Mouse (Mus musculus): ENCODE measurements around the gene Fam71e1. TPM values are rescaled to one million over a fixed set of nuclear protein-coding genes. Genes with fewer than 3 reads are reported as not detected.

The Fam71e1 gene
- polyA plus RNA-seq, 1 experiment from 2014 or later, result 28.9 TPM

GRCm38 (mm10) chr7:44531207-44531606 is 34.8 kb downstream of the Fam71e1 start:
- no peaks in the 10 kb centered on the region for H3K27me3 ChIP-seq (replicated peaks; ENCODE audit: control insufficient read depth, insufficient read depth, low read length)
- no peak overlapping the region for H3K4me3 ChIP-seq (replicated peaks; ENCODE audit: low read length)
- no peaks in the 10 kb centered on the region for H3K9me3 ChIP-seq (ENCODE audit: control insufficient read depth, low read length)
- 51% methylated on average over 5 of the region's 5 CpGs for WGBS
- no peak for ATAC-seq
- no peaks in the 10 kb centered on the region for H3K36me3 ChIP-seq (ENCODE audit: control insufficient read depth, insufficient read depth)
- H3K4me2 ChIP-seq (ENCODE audit: low read length), result no peak overlapping the region
- H3K9ac ChIP-seq (replicated peaks; ENCODE audit: low read depth, low read length), result no peak overlapping the region
- no peak overlapping the region for H3K27ac ChIP-seq (ENCODE audit: low read length)
- H3K4me1 ChIP-seq (replicated peaks; ENCODE audit: control insufficient read depth, insufficient read depth, low read length), result peaks cover 7% of the 10 kb centered on the region

- Histone ChIP-seq H3K9me3 (ENCODE audit: control insufficient read depth, low read length) (no peaks in the 10 kb centered on the region), H3K36me3 (ENCODE audit: control insufficient read depth, insufficient read depth) (no peaks in the 10 kb centered on the region), H3K9ac (replicated peaks; ENCODE audit: low read depth, low read length) (no peak within 1 kb of the TSS), H3K27ac (ENCODE audit: low read length) (no peak within 1 kb of the TSS), H3K27me3 (replicated peaks; ENCODE audit: control insufficient read depth, insufficient read depth, low read length) (no peaks in the 10 kb centered on the region), H3K4me3 (replicated peaks; ENCODE audit: low read length) (no peak within 1 kb of the TSS), H3K4me2 (ENCODE audit: low read length) (no peak within 1 kb of the TSS), H3K4me1 (replicated peaks; ENCODE audit: control insufficient read depth, insufficient read depth, low read length) (peaks cover 7% of the 10 kb centered on the region)
- WGBS, result 81% methylated on average over 4 of the region's 4 CpGs
- no peak for ATAC-seq
These were observed 35.8 kb downstream of the Fam71e1 start, which contains the start of gene Spib for GRCm38 (mm10) chr7:44531946-44532732. Gene Spib, minus strand, starts transcription at chr7:44532071.

GRCm38 (mm10) chr7:44532918-44533745 is 36.8 kb downstream of the Fam71e1 start:
- H3K9me3 ChIP-seq (ENCODE audit: control insufficient read depth, low read length), result no peaks in the 10 kb centered on the region
- ATAC-seq, result no peak
- H3K4me3 ChIP-seq (replicated peaks; ENCODE audit: low read length), result no peak overlapping the region
- no peaks in the 10 kb centered on the region for H3K36me3 ChIP-seq (ENCODE audit: control insufficient read depth, insufficient read depth)
- H3K4me2 ChIP-seq (ENCODE audit: low read length), result no peak overlapping the region
- H3K4me1 ChIP-seq (replicated peaks; ENCODE audit: control insufficient read depth, insufficient read depth, low read length), result peaks cover 2% of the 10 kb centered on the region
- H3K27me3 ChIP-seq (replicated peaks; ENCODE audit: control insufficient read depth, insufficient read depth, low read length), result no peaks in the 10 kb centered on the region
- H3K9ac ChIP-seq (replicated peaks; ENCODE audit: low read depth, low read length), result no peak overlapping the region
- WGBS, result 88% methylated on average over 29 of the region's 29 CpGs
- no peak overlapping the region for H3K27ac ChIP-seq (ENCODE audit: low read length)

GRCm38 (mm10) chr7:44533746-44534045 is 37.3 kb downstream of the Fam71e1 start:
- Histone ChIP-seq H3K9ac (replicated peaks; ENCODE audit: low read depth, low read length) (no peak overlapping the region), H3K9me3 (ENCODE audit: control insufficient read depth, low read length) (no peaks in the 10 kb centered on the region), H3K4me2 (ENCODE audit: low read length) (no peak overlapping the region), H3K27me3 (replicated peaks; ENCODE audit: control insufficient read depth, insufficient read depth, low read length) (no peaks in the 10 kb centered on the region), H3K36me3 (ENCODE audit: control insufficient read depth, insufficient read depth) (no peaks in the 10 kb centered on the region), H3K27ac (ENCODE audit: low read length) (no peak overlapping the region), H3K4me1 (replicated peaks; ENCODE audit: control insufficient read depth, insufficient read depth, low read length) (no peaks in the 10 kb centered on the region), H3K4me3 (replicated peaks; ENCODE audit: low read length) (no peak overlapping the region)
- no peak for ATAC-seq
- 62% methylated on average over 12 of the region's 12 CpGs for WGBS

GRCm38 (mm10) chr7:44534242-44534641 is 37.9 kb downstream of the Fam71e1 start:
- H3K4me2 ChIP-seq (ENCODE audit: low read length), result no peak overlapping the region
- no peaks in the 10 kb centered on the region for H3K9me3 ChIP-seq (ENCODE audit: control insufficient read depth, low read length)
- no peak overlapping the region for H3K4me3 ChIP-seq (replicated peaks; ENCODE audit: low read length)
- H3K27me3 ChIP-seq (replicated peaks; ENCODE audit: control insufficient read depth, insufficient read depth, low read length), result no peaks in the 10 kb centered on the region
- no peaks in the 10 kb centered on the region for H3K4me1 ChIP-seq (replicated peaks; ENCODE audit: control insufficient read depth, insufficient read depth, low read length)
- no peaks in the 10 kb centered on the region for H3K36me3 ChIP-seq (ENCODE audit: control insufficient read depth, insufficient read depth)
- no peak overlapping the region for H3K9ac ChIP-seq (replicated peaks; ENCODE audit: low read depth, low read length)
- no peak overlapping the region for H3K27ac ChIP-seq (ENCODE audit: low read length)
- 93% methylated on average over 13 of the region's 13 CpGs for WGBS
- no peak for ATAC-seq

- Histone ChIP-seq H3K4me1 (replicated peaks; ENCODE audit: control insufficient read depth, insufficient read depth, low read length) (no peaks in the 10 kb centered on the region), H3K9ac (replicated peaks; ENCODE audit: low read depth, low read length) (no peak overlapping the region), H3K4me3 (replicated peaks; ENCODE audit: low read length) (no peak overlapping the region), H3K36me3 (ENCODE audit: control insufficient read depth, insufficient read depth) (no peaks in the 10 kb centered on the region), H3K9me3 (ENCODE audit: control insufficient read depth, low read length) (no peaks in the 10 kb centered on the region), H3K27ac (ENCODE audit: low read length) (no peak overlapping the region), H3K4me2 (ENCODE audit: low read length) (no peak overlapping the region), H3K27me3 (replicated peaks; ENCODE audit: control insufficient read depth, insufficient read depth, low read length) (no peaks in the 10 kb centered on the region)
- ATAC-seq, result no peak
- 88% methylated on average over 19 of the region's 19 CpGs for WGBS
These were observed 38.5 kb downstream of the Fam71e1 start for GRCm38 (mm10) chr7:44534656-44535441.

GRCm38 (mm10) chr7:44535657-44536589 is 39.5 kb downstream of the Fam71e1 start:
- ATAC-seq, result no peak
- no peaks in the 10 kb centered on the region for H3K36me3 ChIP-seq (ENCODE audit: control insufficient read depth, insufficient read depth)
- H3K27ac ChIP-seq (ENCODE audit: low read length), result no peak overlapping the region
- no peaks in the 10 kb centered on the region for H3K9me3 ChIP-seq (ENCODE audit: control insufficient read depth, low read length)
- no peak overlapping the region for H3K4me3 ChIP-seq (replicated peaks; ENCODE audit: low read length)
- 93% methylated on average over 27 of the region's 27 CpGs for WGBS
- no peaks in the 10 kb centered on the region for H3K4me1 ChIP-seq (replicated peaks; ENCODE audit: control insufficient read depth, insufficient read depth, low read length)
- no peaks in the 10 kb centered on the region for H3K27me3 ChIP-seq (replicated peaks; ENCODE audit: control insufficient read depth, insufficient read depth, low read length)
- no peak overlapping the region for H3K9ac ChIP-seq (replicated peaks; ENCODE audit: low read depth, low read length)
- no peak overlapping the region for H3K4me2 ChIP-seq (ENCODE audit: low read length)

- no peak overlapping the region for H3K4me2 ChIP-seq (ENCODE audit: low read length)
- no peaks in the 10 kb centered on the region for H3K9me3 ChIP-seq (ENCODE audit: control insufficient read depth, low read length)
- H3K4me3 ChIP-seq (replicated peaks; ENCODE audit: low read length), result no peak overlapping the region
- WGBS, result 74% methylated on average over 6 of the region's 6 CpGs
- no peak overlapping the region for H3K9ac ChIP-seq (replicated peaks; ENCODE audit: low read depth, low read length)
- no peak for ATAC-seq
- H3K4me1 ChIP-seq (replicated peaks; ENCODE audit: control insufficient read depth, insufficient read depth, low read length), result no peaks in the 10 kb centered on the region
- H3K36me3 ChIP-seq (ENCODE audit: control insufficient read depth, insufficient read depth), result no peaks in the 10 kb centered on the region
- no peak overlapping the region for H3K27ac ChIP-seq (ENCODE audit: low read length)
- no peaks in the 10 kb centered on the region for H3K27me3 ChIP-seq (replicated peaks; ENCODE audit: control insufficient read depth, insufficient read depth, low read length)
These were observed 40.2 kb downstream of the Fam71e1 start for GRCm38 (mm10) chr7:44536590-44536968.

Measured in forebrain, embryonic 16.5 days (tissue).